Mouse (Mus musculus): ENCODE measurements at regions not wholly inside any gene's neighbourhood (a gene's known extent, or its start where the extent isn't known, plus 50 kb on each side); places are given as distances from the start of the nearest gene placed in this dataset.

DNA sequence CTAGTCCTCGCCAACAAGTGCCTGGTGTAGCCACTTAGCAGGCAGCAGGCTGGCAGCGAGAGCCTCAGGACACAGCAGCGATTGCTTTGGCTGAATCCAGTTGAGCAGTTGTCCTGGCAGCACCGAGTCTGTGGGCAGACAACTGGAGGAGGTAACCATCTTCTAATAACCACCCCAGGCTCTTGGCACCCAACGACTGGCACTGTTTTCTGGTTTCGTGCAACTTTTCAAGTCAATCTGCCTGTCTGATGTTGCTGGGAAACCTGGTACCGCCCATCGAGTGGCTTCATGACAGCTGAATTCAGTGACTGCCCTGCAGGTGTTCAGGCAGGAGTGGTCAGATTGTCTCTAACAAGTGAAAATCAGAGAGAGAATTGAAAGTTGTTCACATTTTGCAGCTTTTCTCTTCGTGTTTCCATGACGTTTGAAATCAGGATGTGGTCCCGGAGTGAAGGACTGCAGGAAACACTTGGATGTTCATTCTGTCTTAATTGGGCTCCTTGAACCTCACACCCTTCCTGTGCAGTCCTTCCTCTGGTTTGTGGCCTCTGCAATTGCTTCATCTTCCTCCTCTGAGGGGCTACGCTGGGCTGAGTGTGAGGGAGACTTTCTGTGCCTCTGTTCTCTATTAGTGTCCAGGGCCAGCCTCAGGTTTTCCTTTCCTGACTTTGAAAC, 58.1 kb upstream of the Cdkn2b start:
- TF ChIP-seq CTCF (IDR thresholded peaks at IDR 0.05; ENCODE audit: insufficient read depth, low read length) (no peak), POLR2A (IDR thresholded peaks at IDR 0.05; ENCODE audit: borderline replicate concordance, extremely low read depth, low read depth, low read length) (no peak)
